Mouse (Mus musculus) mature B cell (primary cell): ENCODE data around the gene Mrtfa.

Experiments
- in situ Hi-C: fragments of 300-500 bp; cut with MboI; formaldehyde crosslinking; loops from 2 replicates; pipeline ENCODE4 v1.14.3; 2019

The Mrtfa gene

DNA sequence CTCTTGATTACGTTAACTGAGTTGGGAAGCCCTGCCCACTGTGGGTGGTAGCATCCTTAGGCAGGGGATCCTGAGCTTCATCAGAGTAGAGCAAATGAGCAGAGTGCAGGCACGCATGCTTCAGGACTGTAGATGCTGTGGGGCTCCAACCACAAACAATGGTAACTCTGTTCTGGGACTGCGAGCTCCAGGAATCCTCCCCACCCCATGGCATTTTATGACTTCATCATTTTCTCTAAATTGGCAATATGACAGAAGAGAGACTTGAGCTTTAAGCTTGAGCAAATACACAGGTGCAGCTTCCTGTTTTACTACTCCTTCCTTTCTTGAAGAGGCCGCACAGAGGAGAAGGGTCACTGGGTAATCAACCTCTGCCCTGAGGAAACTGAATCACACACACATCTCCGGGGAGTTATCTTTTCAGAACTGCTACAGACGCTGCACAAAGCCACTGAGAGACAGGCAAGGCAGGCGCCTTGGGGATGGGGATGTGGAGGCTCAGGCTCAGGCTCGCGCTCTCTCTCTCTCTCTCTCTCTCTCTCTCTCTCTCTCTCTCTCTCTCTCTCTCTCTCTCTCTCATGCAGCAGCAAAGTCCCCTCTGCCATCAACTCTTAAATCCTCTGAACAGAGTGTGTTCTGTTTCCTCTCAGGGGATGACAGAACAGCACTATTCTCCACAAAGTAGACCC, 157.5 kb downstream of the Mrtfa start:
- in situ Hi-C loops, result no loop called here

DNA sequence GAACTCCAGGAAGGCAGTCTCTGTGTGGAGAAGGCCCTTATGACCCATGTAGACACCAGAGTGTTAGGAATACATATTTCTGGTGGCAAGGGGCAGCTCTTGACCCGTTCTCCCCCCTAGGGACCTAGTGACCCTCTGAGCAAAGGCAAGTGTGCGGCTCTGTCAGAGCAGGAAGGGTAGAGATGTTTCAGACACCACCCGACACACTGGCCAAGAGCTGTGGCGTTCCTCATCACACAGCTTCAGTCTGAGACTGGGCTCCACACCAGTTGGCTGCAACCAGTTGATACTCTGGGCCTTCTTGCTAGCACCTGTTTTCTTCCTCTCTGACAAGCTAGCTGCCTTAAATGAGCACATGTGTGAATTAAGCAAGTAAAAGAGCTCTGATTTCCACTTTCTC, 158.9 kb downstream of the Mrtfa start:
- in situ Hi-C loops, result no loop called here

DNA sequence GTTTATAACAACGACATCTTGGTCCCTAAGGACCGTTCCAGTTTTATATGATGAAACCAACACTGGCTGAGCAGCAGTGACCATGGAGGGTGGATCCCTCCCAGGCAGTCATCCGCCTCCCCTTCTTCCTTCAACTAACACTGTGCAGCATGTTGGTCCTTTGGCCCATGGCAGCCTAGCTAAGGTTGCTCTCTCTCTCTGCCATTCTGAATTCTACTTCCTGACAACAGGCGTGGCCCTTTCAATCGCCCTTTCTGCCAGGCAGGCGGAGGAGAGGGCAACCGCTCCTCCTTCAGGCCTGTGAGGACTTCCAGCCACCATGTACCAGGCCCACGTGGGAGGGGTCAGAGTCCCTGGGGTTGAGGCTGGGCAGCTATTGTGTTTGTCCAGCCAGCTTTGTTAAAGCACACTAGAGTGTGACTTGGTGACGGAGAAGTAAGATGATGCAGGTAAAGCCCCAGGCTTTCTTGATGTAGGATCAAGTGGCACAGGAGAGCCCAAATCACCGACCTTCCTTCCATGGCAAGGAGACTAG, 159.6 kb downstream of the Mrtfa start:
- in situ Hi-C loops, result no loop called here

DNA sequence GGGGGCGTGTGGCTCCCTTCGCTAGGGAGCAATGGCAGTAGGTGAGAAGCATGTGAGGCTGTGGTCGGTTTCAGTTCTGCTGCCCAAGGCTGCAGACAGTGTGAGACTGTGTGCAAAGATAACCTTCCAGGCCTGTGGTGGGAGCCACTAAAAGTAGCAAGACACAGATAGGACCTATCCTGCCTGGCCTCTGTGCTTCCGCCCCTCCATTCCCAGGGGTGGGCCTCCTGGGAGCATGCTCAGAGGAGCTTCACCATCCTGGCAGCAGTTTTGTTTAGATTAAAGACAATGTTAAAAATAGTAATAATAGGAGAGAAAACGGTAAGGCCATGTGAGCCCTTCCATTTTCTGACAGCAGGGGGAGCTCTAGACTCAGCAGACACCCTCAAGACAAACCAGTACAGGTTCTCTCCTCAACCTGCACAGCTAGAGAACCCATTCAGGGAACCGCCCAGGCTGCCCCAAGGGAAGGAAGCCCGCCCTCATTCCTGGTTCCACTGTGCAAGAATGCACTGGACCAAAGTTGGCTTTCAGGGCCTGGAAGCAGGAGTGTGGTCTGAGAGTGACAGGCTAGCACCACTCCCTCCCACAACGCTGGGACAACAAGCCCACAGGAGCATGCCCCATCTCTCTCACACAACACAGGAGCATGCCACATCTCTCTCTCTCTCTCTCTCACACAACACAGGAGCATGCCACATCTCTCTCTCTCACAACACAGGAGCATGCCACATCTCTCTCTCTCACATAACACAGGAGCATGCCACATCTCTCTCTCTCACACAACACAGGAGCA, 163.0 kb downstream of the Mrtfa start:
- in situ Hi-C loops, result no loop called here

DNA sequence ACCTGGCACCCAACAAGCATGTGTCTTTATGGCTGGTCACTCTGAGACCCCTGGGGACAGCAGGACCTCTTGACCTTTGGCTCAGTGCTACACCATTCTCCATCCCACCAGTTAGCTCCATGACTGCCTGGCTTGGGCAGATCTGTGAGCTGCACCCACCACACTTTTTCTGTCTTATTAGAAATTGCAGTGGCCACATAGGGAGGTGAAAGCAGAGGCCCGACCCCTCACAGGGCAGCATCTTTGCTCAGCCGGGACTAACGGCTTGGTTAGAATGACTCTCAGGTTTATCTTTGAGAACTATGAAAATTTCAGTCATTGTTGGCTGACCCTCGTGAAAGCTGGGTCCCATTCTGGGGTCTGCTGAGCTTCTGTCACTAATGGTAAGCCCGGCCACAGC, 163.7 kb downstream of the Mrtfa start:
- in situ Hi-C loops, result no loop called here

DNA sequence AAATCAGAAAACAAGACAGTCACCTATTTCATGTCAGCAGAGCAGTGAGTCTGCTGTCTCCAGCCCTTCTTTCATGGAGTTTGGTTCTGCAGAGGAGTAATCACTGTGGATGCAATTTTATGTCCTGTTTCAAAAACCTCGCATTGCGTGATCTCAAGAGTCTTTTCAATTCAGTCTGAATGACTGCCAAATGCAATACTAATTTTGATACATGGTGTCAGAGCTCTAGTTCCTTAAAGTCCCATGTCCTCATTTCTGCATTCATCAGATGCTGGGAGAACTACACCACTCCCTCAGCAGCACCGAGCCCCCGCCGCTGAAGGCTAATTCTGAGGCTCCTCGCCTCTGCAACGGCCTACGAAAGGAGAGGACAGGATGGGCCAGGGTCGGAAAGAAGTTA, 166.7 kb downstream of the Mrtfa start:
- in situ Hi-C loops, result no loop called here

DNA sequence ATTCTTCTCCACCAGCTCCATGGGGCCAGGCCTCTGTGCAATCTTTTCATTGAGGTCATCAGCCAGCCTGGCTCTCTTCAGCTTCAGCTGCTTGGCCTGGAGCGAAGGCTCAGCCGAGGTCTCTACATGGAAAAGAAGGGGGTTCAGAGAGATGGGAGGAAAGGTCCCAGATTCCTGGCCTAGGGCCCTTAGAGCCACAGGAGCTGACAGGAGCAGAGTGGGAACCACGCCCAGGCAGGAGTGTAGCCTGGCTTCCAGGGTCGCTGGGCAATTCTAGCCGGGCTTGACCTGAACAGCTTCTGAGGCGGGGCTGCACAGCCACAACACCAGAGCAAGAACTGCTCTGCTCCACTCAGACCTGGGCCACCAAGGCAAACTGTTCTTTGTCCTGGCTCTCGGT, 168.1 kb downstream of the Mrtfa start:
- in situ Hi-C loops, result no loop called here

DNA sequence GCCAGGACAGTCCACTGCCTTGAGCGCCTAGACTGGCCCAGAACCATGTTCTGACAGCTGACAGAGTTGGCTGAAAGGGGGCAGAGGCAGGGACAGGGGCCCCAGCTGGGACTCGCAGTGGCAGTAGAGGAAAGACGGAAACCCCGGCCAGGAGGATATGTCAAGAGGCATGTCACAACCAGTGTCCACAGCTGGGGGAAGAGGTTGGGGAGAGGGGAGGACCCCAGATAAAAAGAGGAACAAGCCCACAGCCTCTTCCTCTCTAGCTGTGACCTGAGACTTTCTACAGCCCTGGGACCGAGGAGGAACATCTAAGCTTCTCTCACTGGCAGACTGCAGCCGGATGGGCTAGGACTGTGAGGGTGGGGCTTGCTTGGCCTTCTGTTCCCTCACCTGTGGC, 169.2 kb downstream of the Mrtfa start:
- in situ Hi-C loops, result no loop called here

DNA sequence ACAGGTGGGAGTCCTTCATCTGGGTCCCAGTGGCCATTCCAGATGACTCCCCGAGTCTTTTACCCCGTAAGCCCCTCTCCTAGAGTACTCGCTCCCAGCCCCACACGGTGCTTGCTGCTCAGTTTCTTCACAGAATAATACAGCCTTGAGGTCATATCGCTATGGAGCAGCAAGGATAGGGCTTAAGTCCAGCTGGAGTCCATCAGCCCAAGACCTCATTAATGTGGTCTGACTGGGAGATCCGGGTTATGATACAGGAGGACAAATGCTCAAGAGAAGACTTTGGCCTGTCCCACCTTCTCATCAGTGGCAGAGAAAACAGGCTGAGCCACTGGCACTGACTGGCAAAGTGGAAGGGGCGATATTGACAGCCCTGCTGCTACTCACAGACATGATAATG, 173.2 kb downstream of the Mrtfa start:
- in situ Hi-C loops, result loop anchor here (5.0 kb wide), 1 partner anchor 45 kb away; no protein-coding TSS in a partner anchor

DNA sequence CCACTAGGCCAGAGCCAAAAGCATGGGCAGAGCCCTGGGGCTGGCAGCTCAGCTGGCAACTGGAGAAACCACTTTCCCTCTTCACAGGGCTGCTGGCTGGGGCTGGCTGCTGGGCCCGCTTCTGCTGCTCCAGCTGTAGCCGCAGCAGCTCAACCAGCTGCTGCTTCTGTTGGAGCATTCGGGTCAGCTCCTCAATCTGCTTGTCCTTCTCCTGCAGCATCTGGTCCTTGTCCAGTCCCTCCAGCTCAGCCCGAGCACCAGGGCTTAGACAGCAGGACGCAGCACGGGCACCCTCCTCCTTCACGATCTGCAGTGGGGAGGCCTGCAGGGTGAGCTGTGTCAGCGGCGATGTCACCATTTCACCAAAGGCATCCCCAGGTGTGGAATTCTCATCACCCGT, 174.1 kb downstream of the Mrtfa start:
- in situ Hi-C loops, result loop anchor here (5.0 kb wide), 1 partner anchor 46 kb away; no protein-coding TSS in a partner anchor

DNA sequence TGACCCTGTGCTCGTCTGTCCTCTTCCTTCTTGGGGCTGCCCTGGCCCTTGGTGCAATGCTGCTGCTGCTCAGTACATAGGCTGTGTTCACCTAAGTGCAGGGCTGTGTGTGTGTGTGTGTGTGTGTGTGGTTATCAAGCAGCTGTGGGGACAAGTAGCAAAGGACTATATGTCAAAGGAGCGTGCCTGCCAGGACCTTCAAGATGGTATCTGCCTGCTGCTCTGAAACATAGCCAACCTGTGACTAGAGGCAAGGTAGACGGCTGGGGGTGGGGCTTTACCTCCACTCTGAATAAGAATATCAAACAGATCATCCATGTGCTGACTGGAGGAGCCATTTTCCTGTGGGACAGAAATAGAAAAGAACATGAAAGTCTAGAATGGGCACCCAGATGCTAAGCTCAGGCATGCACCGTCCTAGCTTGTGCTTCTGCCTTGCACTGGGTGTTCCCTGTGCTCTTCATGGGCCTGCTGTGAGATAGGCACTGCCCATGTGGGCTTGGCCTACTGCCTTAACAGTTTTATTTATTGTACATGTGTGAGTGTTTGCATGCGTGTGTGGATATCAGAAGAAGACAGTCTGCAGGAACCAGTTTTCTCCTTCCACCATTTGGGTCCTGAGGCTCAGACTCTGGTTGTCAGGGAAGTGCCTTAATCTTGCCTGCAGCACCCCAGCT, 175.4 kb downstream of the Mrtfa start:
- in situ Hi-C loops, result loop anchor here (5.0 kb wide), 1 partner anchor 47 kb away; no protein-coding TSS in a partner anchor

DNA sequence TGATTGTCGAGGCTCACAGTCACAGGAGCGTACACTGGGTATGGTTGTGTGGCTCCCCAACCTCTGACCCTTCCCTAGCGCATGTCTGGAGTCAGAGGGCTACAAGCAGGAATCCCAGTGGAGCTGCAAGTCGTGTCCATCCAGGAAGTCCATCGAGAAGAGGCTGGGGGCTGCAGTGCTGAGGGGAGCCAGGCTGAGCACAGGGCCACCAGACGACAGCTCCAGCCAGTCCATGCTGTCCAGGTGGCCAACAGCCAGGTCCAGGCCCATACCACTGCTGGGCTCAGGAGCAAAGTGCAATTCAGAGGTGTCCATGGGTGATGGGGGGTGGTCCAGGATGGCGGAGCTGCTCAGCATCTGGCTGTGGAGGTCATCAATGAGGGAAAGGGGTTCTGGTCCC, 177.4 kb downstream of the Mrtfa start:
- in situ Hi-C loops, result no loop called here

DNA sequence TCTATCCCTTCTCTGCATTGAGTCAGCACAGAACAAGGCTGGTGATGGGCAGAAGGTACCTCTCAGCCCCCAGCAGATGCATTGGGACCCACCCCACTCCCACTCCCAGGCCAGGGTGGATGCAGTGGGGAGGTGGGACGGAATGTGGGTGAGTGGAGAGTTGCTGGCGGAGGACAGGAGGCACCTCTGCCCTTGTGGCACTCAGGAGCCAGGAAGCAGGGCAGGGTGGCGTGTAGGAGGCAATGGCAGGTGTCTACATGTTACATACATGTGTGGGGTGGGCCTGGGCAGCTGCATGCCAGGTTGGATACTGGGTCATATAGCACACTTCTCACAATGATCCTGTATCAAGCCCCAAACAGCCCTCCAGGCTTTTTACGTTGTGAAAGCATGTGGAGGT, 178.2 kb downstream of the Mrtfa start:
- in situ Hi-C loops, result no loop called here

DNA sequence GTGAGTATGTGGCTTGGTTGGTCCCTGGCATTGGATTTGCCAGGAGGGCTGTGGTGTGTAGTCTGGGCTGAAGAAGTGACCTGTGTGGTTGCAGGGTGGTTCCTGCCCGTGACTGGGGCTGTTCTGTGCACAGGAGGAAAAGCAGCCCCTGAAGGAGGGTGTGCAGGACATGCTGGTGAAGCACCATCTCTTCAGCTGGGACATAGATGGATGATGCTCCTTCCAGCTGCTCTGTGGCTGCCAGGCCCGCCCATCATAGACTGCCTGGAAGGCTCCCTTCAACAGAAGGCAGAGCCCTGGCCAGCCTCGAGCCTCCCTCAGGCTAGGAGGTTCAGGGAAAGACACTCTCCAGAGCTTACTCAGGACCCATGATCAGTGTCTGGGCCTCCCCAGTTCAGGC, 179.0 kb downstream of the Mrtfa start:
- in situ Hi-C loops, result no loop called here

DNA sequence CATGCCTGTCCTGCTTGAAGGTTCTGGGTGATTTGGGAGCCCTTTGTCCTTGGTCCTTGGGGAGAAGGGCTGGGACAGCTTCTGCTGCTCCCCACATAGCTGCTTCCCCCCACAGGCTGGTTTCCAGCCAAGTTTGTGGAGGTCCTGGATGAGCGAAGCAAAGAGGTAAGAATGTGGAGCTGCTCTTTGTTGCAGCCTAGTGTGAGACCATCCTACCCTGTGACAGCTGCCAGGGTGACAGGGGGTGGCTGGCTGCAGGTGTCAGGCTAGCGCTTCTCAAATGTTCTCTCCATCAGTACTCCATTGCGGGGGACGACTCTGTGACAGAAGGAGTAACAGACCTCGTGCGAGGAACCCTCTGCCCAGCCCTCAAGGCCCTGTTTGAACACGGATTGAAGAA, 180.4 kb downstream of the Mrtfa start:
- in situ Hi-C loops, result no loop called here

DNA sequence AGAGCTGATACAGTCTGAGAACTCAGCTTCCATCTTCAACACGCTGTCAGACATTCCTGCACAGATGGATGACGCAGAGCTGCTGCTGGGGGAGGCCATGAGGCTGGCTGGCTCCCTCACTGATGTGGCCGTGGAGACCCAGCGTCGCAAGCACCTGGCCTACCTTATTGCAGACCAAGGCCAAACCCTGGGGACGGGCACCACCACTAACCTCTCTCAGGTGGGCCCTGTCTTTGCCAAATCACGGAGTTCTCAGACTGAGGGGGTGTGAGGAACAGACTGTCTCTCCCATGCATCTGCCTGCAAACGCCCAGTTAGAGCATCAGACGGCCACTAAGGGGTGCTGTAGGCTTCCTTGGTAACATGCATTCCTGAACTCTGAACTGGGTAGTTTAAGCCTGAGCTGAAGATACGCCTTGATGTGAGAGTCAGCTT, 181.9 kb downstream of the Mrtfa start:
- in situ Hi-C loops, result no loop called here

DNA sequence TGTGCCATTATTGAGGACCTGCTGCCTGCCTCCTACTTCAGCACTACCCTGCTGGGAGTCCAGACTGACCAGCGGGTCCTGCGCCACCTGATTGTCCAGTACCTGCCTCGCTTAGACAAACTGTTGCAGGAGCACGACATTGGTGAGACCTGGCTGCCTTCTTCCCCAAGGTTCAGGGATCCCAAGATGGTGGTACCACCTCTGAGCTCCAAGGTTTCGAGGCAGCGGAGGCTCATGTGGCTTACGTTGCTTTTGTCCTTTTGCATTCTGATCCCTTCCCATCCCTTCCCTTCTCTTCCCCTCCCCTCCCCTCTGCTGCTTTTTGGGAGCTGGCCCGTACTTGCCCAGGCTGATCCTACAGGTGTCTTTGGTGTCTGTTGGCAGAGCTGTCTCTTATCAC, 182.7 kb downstream of the Mrtfa start:
- in situ Hi-C loops, result no loop called here

DNA sequence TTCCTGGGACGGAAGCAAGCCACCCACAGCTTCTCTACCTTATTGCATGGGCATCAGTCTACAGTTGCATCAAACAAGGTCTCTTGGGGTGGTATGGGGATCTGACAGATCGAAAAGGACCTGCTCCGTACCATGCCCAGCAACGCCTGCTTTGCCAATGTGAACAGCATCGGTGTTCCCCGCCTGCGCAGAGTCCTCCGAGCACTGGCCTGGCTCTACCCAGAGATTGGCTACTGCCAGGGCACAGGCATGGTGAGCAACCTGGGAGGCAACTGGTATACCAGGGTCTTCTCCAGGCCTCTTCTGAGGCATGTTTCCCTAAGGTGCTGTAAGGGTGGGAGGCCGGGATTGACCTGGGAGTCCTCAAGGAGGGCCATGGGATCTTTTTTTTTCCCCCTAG, 183.2 kb downstream of the Mrtfa start:
- in situ Hi-C loops, result no loop called here

DNA sequence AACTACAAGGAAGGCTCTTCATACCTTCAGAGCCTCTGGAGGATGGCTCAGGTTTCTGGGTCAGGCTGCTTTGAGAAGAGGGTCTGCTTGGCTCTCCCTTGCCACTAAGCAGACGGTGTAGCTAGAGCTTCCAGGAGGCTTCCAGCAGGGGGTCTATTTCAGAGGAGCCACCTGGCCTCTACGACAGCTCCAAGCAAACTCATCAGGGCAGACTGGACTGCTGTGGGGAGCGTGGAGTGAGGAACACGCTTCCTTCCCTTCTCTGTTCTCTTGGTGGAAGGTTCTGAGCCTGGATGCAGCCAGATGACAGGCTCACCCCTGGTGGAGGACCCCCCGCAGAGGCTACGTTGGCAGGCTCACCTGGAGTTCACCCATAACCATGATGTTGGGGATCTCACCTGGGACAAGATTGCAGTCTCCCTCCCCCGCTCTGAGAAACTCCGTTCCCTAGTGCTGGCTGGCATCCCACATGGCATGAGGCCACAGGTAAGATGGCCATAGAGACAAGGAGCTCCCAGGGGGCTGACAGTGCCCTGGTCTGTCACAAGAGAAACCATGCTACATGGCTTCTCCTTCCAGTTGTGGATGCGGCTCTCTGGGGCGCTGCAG, 184.3 kb downstream of the Mrtfa start:
- in situ Hi-C loops, result no loop called here

DNA sequence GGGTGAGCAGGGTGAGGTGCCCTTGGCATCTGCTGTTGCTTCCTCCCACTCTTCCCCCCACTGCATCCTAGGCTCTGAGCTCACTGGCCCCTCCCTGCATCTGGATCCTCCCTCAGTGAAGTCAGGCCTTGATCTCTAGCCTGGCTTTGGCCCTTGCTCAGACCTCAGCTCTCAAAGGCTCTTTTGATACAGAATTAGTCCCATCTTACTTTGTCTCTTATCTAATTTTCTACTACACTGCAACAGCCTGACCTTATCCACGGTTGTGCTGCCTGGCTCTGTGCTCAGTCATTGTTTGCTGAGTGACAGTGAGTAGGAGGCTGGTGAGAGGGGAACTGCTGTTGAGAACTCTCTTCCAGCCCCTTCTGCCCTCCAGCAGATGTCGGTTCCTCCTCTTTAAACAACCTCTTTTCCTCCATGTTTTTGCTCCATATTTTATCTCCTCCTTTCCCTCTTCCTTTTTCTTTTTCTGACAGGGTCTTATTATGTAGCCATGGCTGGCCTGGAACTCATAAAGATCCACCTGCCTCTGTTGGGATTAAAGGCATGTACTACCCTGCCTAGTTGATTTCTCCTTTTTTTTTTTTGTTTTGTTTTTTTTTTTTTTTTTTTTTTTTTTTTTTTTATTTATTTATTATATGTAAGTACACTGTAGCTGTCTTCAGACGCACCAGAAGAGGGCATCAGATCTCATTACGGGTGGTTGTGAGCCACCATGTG, 190.0 kb downstream of the Mrtfa start:
- in situ Hi-C loops, result no loop called here

DNA sequence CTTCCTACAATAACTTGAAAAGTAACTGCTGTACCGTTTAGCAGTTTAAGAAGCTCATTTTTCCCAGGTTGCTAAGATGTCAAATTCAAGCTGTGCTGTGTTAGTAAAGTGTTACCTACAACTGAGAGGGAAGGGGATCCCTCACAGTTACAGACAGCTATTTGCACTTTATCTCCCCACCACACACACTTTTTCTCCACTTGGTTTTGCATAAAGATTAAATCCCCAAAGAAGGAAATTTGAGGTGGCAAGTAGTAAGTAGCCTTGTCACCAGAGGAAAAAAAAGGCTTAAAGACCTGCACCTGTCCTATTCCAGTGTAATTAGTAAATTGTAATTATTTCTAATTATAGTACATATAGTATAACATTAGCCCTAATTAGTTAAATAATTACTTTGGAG, 193.5 kb downstream of the Mrtfa start:
- in situ Hi-C loops, result no loop called here
